Mouse (Mus musculus): ENCODE data around the gene Narfl.
A peak's percentile ranks its signal among the peaks of the same experiment; 100 is the strongest.

Gene Narfl

GRCm38 (mm10) chr17:25762591-25762990, 11.0 kb upstream of the Narfl start:
- no peak for DNase-seq (ENCODE audit: low spot score in 2 of 2)

GRCm38 (mm10) chr17:25765886-25766285, 7.7 kb upstream of the Narfl start:
- DNase-seq (ENCODE audit: low spot score in 2 of 2) = no peak

GRCm38 (mm10) chr17:25769331-25769730, 4.2 kb upstream of the Narfl start:
- no peak for DNase-seq (ENCODE audit: low spot score in 2 of 2)

GRCm38 (mm10) chr17:25775318-25776062, 1.9 kb downstream of the Narfl start:
- no peak for DNase-seq (ENCODE audit: low spot score in 2 of 2)

- no peak for DNase-seq (ENCODE audit: low spot score in 2 of 2)
These were observed 4.4 kb downstream of the Narfl start for GRCm38 (mm10) chr17:25777948-25778347.

- no peak for DNase-seq (ENCODE audit: low spot score in 2 of 2)
These were observed 7.8 kb downstream of the Narfl start for GRCm38 (mm10) chr17:25781339-25781738.

GRCm38 (mm10) chr17:25783086-25783485, 9.5 kb downstream of the Narfl start:
- no peak for DNase-seq (ENCODE audit: low spot score in 2 of 2)

- DNase-seq (ENCODE audit: low spot score in 2 of 2) = no peak
These were observed 10.4 kb downstream of the Narfl start for GRCm38 (mm10) chr17:25783861-25784574.

GRCm38 (mm10) chr17:25785281-25785745, 11.7 kb downstream of the Narfl start, which contains the start of gene Haghl:
Gene Haghl (minus strand): TSS chr17:25785673.
- DNase-seq (ENCODE audit: low spot score in 2 of 2) = peak; percentile 90 to 94

GRCm38 (mm10) chr17:25786280-25786679, 12.7 kb downstream of the Narfl start, which contains the start of gene Ccdc78:
Gene Ccdc78 (plus strand): TSS chr17:25786580.
- no peak for DNase-seq (ENCODE audit: low spot score in 2 of 2)

GRCm38 (mm10) chr17:25786781-25787504, 13.4 kb downstream of the Narfl start:
- no peak for DNase-seq (ENCODE audit: low spot score in 2 of 2)

- DNase-seq (ENCODE audit: low spot score in 2 of 2) = no peak
These were observed 17.8 kb downstream of the Narfl start for GRCm38 (mm10) chr17:25791320-25791842.

- peak; percentile 74 to 87 for DNase-seq (ENCODE audit: low spot score in 2 of 2)
These were observed 18.4 kb downstream of the Narfl start for GRCm38 (mm10) chr17:25791843-25792527.

- peak in 1 of 2 experiments; percentile 43 for DNase-seq (ENCODE audit: low spot score in 2 of 2)
These were observed 19.0 kb downstream of the Narfl start, which contains the start of gene Fam173a for GRCm38 (mm10) chr17:25792615-25793014. Gene Fam173a (minus strand): TSS chr17:25792901.

GRCm38 (mm10) chr17:25794197-25794596, 20.6 kb downstream of the Narfl start:
- no peak for DNase-seq (ENCODE audit: low spot score in 2 of 2)

GRCm38 (mm10) chr17:25794998-25795397, 21.4 kb downstream of the Narfl start:
- no peak for DNase-seq (ENCODE audit: low spot score in 2 of 2)

- no peak for DNase-seq (ENCODE audit: low spot score in 2 of 2)
These were observed 22.1 kb downstream of the Narfl start, which contains the start of gene AC134908.4 for GRCm38 (mm10) chr17:25795609-25796092. Gene AC134908.4 (minus strand): TSS chr17:25795659.

GRCm38 (mm10) chr17:25796211-25796771, 22.7 kb downstream of the Narfl start:
- no peak for DNase-seq (ENCODE audit: low spot score in 2 of 2)

- DNase-seq (ENCODE audit: low spot score in 2 of 2) = peak; percentile 74 to 82
These were observed 23.4 kb downstream of the Narfl start, which contains the start of gene Metrn for GRCm38 (mm10) chr17:25796951-25797369. Gene Metrn (minus strand): TSS chr17:25797136.

GRCm38 (mm10) chr17:25801029-25801428, 27.5 kb downstream of the Narfl start:
- DNase-seq (ENCODE audit: low spot score in 2 of 2) = peak in 1 of 2 experiments; percentile 39
